22 mouse cellular contexts compared by ENCODE assay signal in the genomic region with DNA sequence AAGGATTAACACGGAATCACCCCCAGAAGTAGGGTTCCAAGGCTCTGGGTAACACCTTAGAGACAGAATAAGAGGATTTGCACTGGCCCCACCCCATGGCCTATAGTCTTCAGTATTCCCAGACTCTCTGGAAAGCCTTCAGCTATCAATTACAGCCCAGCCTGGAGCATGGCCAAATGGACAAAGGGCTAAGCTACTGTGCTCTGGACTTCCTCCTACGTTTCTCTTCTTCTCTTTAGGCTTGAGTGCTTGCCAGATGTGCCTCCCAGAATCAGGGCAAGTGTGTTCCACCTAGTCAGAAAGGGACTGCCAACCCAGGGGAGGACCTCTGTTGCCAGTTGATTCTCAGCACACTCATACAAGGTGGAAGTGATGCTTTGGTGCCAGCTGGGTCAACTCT. TPM values are rescaled to one million over a fixed set of nuclear protein-coding genes. Genes with fewer than 3 reads are reported as not detected.
A peak's percentile ranks its signal among the peaks of the same experiment; 100 is the strongest.
DNase-seq lines count a peak whose midpoint lies in the region; TF ChIP-seq lines count a peak whose summit lies in the region.
"Had no signal": no experiment of that assay in that cellular context is flagged by ENCODE, and none has a peak within 500 bp of the region (broad histone marks: within the 10 kb centered on the region; RNA-seq: fewer than 3 reads in every experiment).

No protein-coding gene starts in this region.

- no peak overlapping the region for H3K27ac ChIP-seq in gastrocnemius, adult 2 months
- H3K27ac ChIP-seq: forebrain, embryonic 15.5 days; hindbrain, embryonic 12.5 days; left cerebral cortex, adult 2 months; macrophage; neural tube, embryonic 13.5 days had no signal

- DNase-seq in gastrocnemius, adult 2 months = peak; percentile 28
- DNase-seq in gastrocnemius, adult 8-10 months (ENCODE audit: low spot score in 2 of 2) = no peak
- peak; percentile 24 for DNase-seq in ovary, postnatal 36 days (ENCODE audit: low spot score)
- DNase-seq in ovary, postnatal 10 days (ENCODE audit: low spot score) = no peak
- peak; percentile 81 to 88 for DNase-seq in kidney, postnatal 25 days
- no peak for DNase-seq in right cerebral cortex, postnatal 36 days (ENCODE audit: low spot score in 2 of 2)
- no peak for DNase-seq in right cerebral cortex, postnatal 10 days (ENCODE audit: low spot score in 2 of 2)
- no peak for DNase-seq in heart, adult 11 months
- DNase-seq: cerebellum, adult 11 months; cerebellum, postnatal 10 days; heart, postnatal 14 days; layer of hippocampus, adult 9-11 months; left cerebral cortex, postnatal 4 days; liver; lung, embryonic 14.5 days; right cerebral cortex, postnatal 25 days had no signal

- no peak overlapping the region for H3K4me3 ChIP-seq in gastrocnemius, adult 2 months
- H3K4me3 ChIP-seq: forebrain, embryonic 15.5 days; heart, embryonic 12.5 days; hindbrain, embryonic 12.5 days; left cerebral cortex, adult 2 months; neural tube, embryonic 13.5 days had no signal

- no peak for TF ChIP-seq CTCF in gastrocnemius, adult 2 months (IDR thresholded peaks at IDR 0.05)

- intact Hi-C loops in gastrocnemius, adult 2 months (cut with DNase I) = no loop called here

RNA-seq across cellular contexts. Expression of gene Slc25a5, which starts 29.6 kb away (rescaled TPM):
- total RNA-seq in gastrocnemius, adult 2 months (2021) = 10 to 100 TPM; 55.8 to 80.1 TPM
- total RNA-seq in gastrocnemius, adult 8-10 months (2022) = 10 to 100 TPM; 37.5 to 64.5 (median 44.7) TPM

RNA-seq across cellular contexts. Expression of gene Ube2a, which starts 48.7 kb away (rescaled TPM):
- total RNA-seq in gastrocnemius, adult 2 months (2021) = 10 to 100 TPM; 37.7 to 40.0 TPM
- total RNA-seq in gastrocnemius, adult 8-10 months (2022) = 10 to 100 TPM; 36.5 to 46.1 (median 38.1) TPM

RNA-seq across cellular contexts. Expression of gene C330007P06Rik, which starts 48.9 kb away (rescaled TPM):
- total RNA-seq in gastrocnemius, adult 2 months (2021) = 10 to 100 TPM; 12.0 TPM
- total RNA-seq in gastrocnemius, adult 8-10 months (2022) = 10 to 100 TPM in 3 of 4 experiments, 1 to 10 TPM in 1; 9.5 to 14.2 (median 10.5) TPM

Comparison
In these comparisons a context has a peak if more than half of its experiments do, and no peak if none do; other contexts are left out.
1. DNase-seq: peak in gastrocnemius, adult 2 months (single experiment), ovary, postnatal 36 days (single experiment) and kidney, postnatal 25 days (2 of 2); none in gastrocnemius, adult 8-10 months (0 of 2), ovary, postnatal 10 days (single experiment), right cerebral cortex, postnatal 36 days (0 of 2), right cerebral cortex, postnatal 10 days (0 of 2) and heart, adult 11 months (single experiment).